Mouse (Mus musculus) embryonic fibroblast, embryonic 13.5 days (primary cell): ENCODE data around the gene Ugt1a8.

Source experiments
- CTCF ChIP-seq: IDR thresholded peaks from 2 replicates; pipeline ENCODE4 v1.5.1; 2011; ENCODE audit warnings: mild to moderate bottlenecking, control low read depth, low read length, moderate library complexity, borderline replicate concordance; ENCODE audit not compliant: insufficient read depth
- POLR2A ChIP-seq: IDR thresholded peaks from 2 replicates; pipeline ENCODE4 v1.6.1; 2011; ENCODE audit warnings: low read depth, mild to moderate bottlenecking, control low read depth, low read length, moderate library complexity

- no peak for TF ChIP-seq POLR2A
- TF ChIP-seq CTCF: no peak
These were observed 18.0 kb downstream of the Ugt1a8 start for GRCm38 (mm10) chr1:88105656-88106055.
